Mouse (Mus musculus) fat pad, adult 2 months (tissue): ENCODE measurements at regions not wholly inside any gene's neighbourhood (a gene's known extent, or its start where the extent isn't known, plus 50 kb on each side); places are given as distances from the start of the nearest gene placed in this dataset.
"Not testable (repeated sequence)": the region's sequence is repeated elsewhere in the genome, so short reads cannot be mapped to it uniquely, and the experiment has no call there.

Experiments used
- DNase-seq: peaks from one replicate; pipeline ENCODE4 v3.0.0-alpha.2; 2011; ENCODE audit warnings: low read depth, low spot score; ENCODE audit errors: extremely low read depth

DNA sequence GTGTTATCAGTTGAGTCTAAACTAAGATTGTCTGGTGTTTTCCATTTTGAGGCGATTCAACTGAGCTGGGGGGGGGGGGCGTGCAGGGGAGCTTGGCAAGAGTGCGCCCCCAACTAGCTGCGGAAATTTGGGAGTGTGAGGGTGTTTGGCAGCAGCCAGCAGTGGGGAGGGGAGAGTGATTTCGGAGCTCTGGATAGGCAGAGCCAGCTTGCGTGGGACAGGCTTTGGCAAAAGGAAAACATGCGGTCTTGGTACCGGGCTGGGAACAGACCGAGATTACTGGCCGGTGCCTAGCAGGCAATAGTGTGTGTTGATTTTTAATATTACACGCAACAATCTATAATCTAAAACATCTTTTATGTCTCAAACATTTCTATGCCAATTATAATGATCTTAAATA lies 199.4 kb upstream of the Cdk6 start:
- not testable (repeated sequence) for DNase-seq

DNA sequence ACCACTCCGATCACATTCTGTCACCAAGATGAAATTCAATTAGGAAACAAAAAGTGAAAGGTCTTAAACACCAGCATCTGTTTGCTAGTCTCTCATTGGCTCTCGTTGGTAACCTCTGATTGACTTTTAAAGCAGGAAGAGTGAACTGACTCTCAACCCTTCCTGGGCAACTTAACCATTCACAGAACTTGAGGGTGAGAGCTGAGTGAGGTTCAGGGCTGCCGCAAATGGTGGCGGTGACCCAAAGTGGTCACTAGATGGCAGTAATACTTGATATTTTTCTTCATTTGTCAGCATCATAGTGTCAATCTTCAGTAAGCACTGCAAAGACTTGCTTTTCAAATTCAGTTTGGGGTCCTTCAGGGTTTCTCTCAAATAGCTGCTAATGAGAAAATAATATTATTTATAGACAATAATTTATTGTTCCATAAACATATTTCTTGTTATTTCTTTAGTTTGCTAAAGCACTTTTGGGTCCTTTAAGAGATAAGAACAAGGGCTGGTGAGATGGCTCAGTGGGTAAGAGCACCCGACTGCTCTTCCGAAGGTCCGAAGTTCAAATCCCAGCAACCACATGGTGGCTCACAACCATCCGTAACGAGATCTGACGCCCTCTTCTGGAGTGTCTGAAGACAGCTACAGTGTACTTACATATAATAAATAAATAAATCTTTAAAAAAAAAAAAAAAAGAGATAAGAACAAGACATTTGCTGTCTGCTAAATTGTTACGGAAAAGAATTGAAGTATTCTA lies 194.6 kb upstream of the Cdk6 start:
- DNase-seq, result not testable (repeated sequence)

DNA sequence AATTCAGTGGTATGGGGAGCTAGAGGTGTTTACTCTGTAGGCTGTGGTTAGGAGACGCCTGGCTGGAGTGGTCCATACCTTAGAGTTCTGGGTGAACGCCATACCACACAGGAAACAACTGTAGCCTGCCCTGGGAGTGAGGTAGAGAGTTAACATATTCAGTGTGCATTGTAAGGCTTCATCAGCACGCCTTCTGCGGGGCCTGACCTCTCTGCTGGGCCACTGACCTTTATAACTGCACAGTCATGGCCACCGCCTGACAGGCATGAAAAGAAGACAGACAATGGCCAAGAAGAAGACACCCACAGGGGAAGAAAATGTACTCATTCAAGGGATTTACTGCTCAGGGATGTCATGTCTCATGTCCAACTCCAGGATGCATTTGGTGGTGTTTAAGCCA lies 191.4 kb upstream of the Cdk6 start:
- DNase-seq, result not testable (repeated sequence)

DNA sequence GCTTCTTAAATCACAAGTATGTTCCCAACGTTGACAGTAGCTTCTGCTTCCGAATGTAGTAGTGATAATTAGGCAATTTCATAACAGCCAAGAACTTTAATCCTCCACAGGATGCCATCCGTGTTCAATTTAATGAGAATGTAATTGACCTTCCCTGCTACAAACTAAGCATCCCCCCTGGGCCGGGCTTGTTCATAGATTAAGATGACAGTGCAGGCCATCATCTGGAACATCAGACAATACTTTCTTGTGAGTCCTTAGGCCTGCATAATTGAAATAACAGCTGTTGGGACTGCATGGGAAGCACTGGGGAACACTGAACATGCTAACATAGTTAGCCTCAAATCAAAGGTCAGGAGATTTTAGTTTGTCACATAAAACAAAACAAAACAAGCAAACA lies 190.5 kb upstream of the Cdk6 start:
- DNase-seq, result not testable (repeated sequence)

DNA sequence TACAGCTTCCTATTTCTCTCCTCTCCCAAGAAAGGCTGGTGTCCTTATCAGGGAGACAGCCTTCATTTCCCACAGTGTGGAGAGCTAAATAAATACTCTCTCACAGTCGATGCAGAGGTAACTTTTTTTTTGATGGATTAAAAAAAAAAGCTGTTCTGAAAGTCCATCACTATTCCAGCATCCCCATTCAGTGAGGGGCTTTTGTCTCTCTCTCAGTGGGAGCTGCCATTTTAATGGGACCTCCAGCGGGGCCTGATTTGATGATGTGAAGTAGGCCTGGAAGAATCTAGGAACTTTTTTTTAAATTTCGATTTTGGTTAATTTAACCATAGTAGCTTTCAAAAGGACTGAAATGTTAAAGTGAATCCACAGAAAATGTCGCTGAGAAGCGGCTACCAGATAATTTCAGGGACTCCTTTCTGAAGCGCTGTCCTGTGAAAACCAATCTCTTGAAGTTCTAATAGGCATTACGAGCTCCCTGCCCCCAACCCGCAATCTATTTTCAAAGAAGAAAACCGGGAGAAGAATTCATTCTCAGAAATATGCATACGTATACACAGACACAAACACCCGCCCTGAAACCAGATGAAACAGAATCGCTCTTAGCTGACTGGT lies 189.6 kb upstream of the Cdk6 start:
- DNase-seq, result not testable (repeated sequence)

DNA sequence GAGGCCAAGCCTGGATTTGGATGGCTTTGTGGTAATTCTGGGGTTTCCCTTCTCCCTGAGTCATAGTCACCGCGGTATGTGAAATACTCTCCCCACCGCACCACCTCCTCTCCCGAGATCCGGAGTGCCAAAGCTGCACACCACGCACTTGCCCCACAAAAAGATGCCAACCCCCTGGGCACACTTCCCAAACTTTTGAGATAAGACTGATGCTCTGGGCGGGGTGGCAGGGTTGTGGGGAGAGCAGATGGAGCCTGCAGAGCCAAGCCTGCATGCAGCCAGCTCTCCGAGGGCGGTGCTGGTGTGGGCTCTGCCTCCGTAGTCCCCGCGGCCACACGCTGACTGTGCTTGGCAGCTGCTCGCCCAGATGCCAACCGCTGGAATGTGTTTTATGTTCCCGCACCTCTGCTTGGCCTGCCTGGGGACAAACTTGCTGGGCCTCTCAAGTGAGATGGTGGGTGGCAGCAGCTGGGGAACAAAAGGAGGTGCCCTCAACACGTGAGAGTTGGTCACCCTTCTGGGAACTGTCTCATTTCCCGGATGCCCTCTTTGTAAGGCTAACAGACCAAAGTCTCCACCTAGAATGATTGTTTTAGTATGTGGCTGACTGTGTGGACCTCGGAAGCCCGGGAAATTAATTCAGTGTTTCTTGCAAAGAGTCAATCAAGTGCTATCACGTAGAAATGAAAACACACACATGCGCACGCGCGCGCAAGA lies 189.0 kb upstream of the Cdk6 start:
- DNase-seq, result not testable (repeated sequence)

DNA sequence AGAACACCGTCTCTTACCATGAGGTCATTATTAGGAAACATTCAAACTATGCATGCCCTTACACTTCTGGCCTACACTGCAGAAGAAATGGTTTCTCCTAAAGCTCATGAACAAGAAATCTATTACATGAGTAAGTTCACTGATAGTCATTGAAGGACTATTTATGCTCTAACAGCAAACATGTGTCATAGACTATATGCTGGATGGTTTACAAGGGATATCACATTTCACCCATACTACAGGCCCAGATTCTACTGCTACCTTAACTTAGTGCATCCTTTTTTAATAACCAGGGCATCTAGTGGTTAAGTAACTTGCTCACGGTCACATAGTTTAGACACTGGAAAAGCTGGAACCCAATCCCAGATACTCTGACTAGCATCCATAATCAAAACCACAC lies 175.8 kb upstream of the Cdk6 start:
- DNase-seq, result not testable (repeated sequence)

DNA sequence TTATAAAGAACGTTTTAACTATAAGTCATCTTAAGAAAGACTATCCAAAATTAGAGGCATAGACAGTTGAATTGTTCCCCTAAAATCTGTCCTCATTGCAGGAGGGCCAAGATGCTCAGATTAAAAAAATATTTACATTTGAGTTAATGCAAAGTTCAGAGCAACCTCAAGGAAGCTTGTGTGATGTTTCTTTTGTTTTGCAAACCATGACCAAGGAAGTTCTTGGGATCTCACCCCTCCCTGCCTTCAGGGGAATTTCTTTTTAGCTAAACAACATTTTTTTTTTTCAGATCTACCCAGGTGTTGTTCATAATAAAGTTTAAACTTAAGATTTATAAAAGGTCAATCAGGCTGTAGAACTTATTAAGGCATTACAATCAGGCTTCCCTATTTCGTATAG lies 174.8 kb upstream of the Cdk6 start:
- not testable (repeated sequence) for DNase-seq

DNA sequence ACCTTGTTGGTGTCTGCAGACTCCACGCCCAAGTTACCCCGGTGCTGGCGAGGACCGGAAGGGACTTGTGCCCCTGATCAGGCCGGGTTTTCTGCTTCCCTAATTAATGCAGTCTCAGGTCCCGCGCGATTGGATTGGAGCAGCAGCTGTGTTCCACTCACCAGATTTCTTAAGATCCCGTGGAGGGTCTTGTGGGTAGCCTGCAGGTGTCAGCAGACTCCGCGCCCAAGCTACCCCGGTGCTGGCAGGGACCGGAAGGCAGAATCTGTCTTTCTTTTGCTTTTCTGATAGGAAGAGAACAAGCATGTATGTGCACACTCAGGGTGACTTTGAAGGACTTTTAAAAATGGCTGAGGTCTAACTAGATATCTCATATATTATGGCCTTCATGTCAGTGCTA lies 147.7 kb upstream of the Cdk6 start:
- DNase-seq, result not testable (repeated sequence)

DNA sequence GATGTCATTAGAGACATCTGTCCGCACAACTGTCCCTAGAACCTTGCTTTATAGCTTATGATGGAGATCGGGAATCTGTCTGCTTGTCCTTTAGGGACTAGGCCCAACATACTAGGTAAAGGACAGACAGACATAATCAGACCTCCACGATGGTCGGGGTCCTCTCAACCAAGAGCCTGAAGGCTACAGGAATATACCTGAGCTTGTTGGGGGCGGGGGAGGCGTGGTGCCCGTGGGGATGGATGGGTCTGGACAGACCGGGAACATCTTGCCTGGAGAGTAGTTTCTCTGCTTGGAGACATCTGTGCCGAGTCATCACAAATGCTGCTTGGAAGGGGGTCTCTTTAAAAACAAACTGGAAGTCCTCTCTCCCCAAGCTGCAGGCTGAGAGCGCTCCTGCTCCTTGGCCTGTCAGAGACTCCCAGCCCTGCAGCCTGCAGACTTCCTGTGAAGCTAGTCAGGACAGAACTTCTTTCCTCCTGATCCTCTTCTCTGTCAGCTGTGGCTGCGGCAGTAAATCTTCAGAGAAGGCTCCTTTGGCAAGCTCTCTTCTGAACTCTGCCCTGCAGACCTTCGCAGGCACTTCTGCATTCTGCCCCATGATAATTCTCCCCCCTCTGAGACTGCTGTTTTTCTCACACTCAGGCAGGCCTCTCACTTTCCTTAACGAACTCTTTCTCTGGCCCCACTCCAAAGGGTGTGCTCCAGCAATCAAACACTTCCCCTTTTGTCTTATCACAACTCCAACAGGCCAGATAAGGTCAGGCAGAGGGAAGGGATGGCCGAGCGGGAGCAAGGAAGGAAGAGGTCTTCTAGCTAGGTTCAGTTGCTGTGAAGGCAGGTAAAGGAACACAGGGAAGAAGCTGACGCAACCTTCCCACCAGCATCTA lies 143.1 kb upstream of the Cdk6 start:
- no peak for DNase-seq

DNA sequence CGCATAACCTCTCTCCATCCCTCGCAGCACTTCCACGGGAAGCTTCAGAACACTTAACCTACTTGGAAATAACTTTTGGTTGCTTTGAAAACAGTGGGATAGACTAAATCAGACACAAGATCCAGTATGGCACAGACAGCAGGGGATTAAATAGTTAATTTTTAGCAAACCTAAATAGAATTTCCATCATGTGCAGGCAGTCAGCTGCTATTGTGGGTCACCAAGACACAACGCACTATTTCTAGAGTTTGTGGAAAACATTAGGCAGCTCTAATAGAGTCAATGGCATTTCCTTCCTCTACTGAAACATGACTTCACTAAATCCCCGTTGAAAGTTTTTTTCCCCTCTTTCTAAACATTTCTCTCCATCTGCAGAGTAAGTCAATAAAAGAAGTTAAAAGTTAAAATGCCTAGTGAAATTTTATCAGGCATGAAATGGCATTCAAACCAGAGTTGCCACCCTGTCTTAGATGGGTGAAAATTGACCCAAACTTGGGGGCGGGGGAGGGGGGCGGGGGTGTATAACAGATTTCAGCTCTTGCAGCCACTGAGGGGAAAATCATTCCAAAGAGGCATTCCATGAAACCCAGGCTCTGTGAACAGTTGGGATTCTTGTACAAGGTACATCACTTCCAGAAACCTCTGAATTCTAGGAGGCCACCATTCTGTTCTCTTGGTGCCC lies 142.3 kb upstream of the Cdk6 start:
- not testable (repeated sequence) for DNase-seq

DNA sequence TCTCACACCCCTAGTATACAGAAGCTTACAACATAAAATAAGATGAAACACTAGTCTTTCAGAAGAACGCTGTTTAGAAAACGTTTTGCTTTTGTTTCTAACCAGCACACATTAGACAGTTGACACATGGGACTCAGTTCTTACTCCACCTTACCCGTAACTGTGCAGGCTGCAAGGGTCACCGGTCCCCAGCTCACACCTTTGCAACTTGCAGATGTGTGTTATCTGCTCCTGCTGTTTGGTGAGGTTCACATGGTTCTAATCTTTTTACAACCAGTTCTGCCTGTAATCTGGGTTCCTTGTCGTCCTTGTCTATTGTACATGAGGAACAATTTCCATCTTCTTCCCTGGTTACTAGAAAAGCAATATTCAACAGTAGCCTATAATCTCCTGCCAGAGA lies 135.1 kb upstream of the Cdk6 start:
- DNase-seq, result not testable (repeated sequence)

DNA sequence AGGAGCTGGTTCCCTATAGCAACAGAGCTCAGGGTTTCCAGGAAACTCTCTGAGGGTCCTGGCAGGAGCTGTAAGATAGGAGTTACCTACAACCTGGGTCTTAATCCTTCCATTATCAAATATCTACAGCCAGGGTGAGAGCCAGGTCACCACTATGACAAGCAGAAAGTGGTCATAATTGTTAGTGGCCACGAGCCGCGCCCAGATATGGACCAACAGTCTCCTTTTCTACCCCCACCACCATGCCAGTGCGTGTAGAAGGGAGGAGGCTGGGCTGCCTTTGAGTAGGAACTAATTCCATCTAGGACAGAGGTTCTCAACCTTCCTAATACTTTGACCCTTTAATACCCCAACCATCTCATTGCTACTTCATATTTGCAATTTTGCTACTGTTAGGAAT lies 133.0 kb upstream of the Cdk6 start:
- DNase-seq, result not testable (repeated sequence)

DNA sequence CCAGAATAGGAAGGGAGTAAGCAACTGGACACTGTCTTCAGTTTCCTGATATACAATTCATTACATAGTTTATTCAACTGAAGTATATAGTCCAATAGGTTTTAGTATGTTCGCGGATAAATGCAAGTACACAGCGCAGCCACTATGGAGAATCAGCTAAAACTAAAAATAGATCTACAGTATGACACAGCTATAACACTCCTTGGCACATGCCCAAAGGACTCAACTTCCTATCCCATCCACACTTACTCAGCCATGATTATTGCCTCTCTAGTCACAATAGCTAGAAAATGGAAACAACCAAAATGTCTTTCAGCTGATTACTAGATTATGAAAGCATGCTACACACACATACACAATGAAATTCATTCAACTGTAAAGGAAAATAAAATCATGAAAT lies 130.0 kb upstream of the Cdk6 start:
- no peak for DNase-seq

DNA sequence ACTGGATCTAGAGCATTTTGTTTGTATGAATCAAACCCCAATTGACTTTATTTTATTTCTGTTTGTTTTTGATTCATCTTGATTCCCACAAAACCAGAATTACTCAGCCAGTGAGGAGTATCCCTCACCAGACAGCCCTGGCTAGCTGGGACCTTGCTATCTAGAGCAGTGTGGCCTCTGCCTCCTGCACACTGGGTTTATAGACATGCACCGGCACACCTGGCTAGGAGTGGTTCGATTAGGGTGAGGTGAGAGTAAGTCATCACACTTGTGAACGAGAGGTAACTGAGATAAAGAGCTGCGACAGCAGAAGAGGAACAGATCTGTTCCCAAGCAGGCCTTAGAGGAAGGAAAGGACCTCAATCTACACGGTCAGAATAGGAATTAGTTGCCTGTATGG lies 125.2 kb upstream of the Cdk6 start:
- DNase-seq, result no peak

DNA sequence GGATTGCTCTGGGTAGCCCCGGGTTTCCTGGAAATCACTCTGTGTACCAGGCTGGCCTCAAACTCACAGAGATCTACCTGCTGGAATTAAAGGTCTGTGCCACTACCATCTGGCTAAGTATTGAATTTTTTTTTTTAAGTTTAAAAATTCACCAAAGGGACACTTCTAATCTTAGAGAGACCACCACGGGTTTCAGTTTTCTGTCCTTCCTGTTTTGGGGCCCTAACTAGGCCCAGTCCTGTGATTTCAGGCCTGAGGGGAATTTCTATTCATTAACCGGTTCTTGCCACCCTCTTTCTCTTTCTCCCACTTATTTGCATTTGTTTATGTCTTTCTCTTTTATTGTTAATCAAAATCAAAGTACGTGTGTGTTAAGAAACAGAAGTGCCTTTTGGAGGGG lies 122.1 kb upstream of the Cdk6 start:
- no peak for DNase-seq

DNA sequence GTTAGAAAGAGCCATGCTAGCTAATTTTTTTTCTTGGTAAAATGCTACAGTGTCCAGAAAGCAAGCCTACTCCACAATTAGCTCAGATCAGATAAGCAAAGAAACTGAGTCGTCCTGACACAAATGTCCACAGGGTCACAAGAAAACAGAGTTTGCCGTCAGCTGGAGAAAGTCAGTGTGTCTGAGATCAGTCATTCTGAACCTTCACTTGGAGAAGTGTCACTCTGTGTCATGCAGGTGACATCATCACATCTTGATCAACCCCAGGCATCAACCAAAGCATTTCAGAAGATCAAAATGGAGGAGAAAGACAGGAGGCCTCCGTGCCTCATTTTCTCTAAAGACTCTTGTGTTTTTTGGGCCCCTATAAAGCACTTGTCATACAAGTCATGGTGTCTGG lies 121.5 kb upstream of the Cdk6 start:
- DNase-seq, result no peak

DNA sequence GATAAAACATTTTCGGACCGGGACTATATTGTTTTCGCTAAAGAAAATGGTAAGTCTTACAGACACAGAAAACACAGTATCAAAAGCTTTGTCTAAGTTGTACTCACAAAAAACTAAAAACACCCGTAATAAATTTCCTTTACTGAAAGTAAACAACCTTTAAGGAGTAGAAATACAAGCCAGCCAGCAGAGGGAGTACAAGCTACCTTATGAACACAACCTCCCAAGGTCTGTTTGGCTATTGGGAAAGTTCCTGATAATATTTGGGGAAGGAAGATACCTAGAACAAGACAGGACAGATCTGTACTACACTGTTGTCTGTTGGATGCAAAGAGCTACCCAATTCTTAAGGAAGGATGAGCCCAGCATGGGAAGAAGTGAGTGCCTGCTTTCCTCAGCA lies 117.5 kb upstream of the Cdk6 start:
- not testable (repeated sequence) for DNase-seq

DNA sequence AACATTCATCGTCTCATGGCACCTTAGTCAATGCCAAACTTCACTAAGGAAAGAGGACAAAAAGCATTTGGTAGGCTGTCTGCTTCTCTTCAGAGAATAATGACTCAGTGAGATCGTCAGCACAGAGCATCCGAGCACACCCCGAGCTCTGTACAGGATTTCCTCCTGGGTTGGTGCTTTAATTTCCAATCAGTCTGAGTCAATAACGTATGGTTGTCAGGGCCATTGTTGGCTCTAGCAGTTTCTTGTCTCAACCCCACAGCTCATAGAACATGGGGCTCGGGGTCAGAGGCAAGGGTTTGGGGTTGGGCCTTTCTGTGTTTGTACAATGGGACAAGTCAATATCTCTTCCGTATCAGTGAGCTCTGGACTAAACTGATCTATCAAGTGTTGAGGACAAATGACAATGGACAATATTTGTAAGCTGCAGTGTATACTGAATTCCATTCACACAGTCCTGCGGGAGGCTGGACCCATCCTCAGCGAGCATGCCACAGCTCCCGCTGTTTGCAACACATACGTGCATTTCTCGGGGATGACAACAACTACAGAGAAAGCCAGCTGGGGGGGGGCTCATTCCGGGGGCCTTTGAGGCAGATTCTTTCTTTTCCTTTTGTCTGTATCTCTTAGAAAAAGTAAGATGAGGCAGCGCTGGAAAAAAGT lies 116.8 kb upstream of the Cdk6 start:
- not testable (repeated sequence) for DNase-seq

DNA sequence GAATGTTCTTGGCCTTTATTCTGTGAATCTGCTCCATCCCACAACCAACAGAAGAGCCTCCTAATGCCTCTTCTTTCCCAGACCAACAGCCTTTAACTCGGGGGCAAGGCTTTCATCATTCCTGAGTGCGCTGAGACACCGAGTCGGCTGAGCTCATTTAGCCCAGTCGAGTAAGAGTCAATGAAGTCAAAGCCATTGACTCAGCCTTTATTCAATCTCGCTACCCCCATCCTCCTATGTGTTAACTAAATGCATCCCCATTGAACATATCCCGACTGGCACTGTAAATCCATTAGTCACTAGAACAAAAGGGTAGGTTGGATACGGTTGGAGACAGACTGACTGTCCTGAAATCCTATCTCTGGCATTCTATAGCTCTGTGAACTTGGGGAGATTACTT lies 115.9 kb upstream of the Cdk6 start:
- not testable (repeated sequence) for DNase-seq
